Mouse (Mus musculus): ENCODE measurements around the gene Gjc2.

Gjc2 gene

GRCm38 (mm10) chr11:59185490-59185889 is 2.5 kb upstream of the Gjc2 start:
- ChIA-PET POLR2A (interaction anchor here in 3 of 4 experiments (0.5 to 2.7 kb wide), 6 partner anchors 9 to 42 kb away, joined by 3 to 7 read pairs (median 4); partner anchors contain the start of gene Iba57 (in 1 of the 3)), CTCF (interaction anchor here in 2 of 4 experiments (0.7 to 2.9 kb wide), 4 partner anchors 12 to 34 kb away, joined by 3 to 25 read pairs (median 4); no protein-coding TSS in a partner anchor)

GRCm38 (mm10) chr11:59183821-59184220 is 808 bp upstream of the Gjc2 start:
- ChIA-PET POLR2A (interaction anchor here in 3 of 4 experiments (0.6 to 1.8 kb wide), 9 partner anchors 8 to 229 kb away, joined by 3 to 8 read pairs (median 4); partner anchors contain the start of genes Hist3h2a (in 1 of the 3), Mrpl55 (in 1 of the 3) and Trim17 (in 1 of the 3)), CTCF (interaction anchor here (0.5 to 2.9 kb wide), 39 partner anchors 9 to 860 kb away, joined by 3 to 25 read pairs (median 3); partner anchors contain the start of gene Iba57 (in 2 of the 4))

DNA sequence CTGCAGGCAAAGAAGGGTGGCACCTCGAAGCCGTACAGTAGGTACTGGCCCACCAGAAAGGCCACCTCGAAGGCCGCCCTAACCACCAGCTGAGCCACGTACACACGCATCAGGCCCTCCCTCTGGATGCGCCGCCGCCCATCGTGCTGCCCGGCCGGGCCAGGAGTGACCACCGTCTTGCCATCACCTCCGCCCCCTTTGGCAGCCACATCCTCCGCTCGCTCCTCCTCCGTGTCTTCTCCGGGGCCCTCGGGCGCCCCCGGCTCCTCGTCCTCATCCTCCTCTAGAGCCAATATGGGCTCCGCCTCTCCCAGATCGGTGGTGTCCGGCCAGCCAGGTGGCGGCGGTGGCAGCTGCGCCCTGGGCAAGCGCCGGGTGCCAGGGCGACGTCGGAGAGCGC is 6.1 kb downstream of the Gjc2 start:
- POLR2A ChIA-PET: interaction anchor here in 3 of 4 experiments (1.0 to 6.5 kb wide), 12 partner anchors 8 to 223 kb away, joined by 3 to 54 read pairs (median 7); partner anchors contain the start of genes Iba57 (in 2 of the 3), Hist3h2a (in 1 of the 3), Mrpl55 (in 1 of the 3) and Trim17 (in 1 of the 3)
- CTCF ChIA-PET: interaction anchor here in 1 of 4 experiments (1.0 kb wide), 2 partner anchors 42 to 46 kb away, joined by 3 read pairs; no protein-coding TSS in a partner anchor

DNA sequence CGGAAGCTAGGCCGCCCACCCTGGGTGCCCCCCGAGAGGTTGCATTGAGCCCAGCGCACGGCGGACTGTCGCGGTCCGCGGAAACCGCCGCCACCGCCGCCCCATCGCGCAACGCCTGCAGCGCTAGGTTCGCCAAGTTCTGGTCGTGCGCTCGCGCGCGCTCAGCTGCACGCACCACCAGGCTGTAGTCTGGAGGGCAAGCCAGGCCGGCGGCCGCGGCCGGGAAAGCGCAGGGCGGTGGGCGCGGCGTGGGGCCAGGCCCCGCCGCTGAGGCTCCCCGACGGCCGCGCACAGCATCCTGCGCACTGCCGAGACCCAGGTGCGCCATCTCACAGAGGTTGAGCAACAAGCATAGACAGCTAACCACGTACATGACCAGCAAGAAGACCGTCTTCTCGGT is 6.5 kb downstream of the Gjc2 start:
- POLR2A ChIA-PET: interaction anchor here (0.6 to 6.5 kb wide), 17 partner anchors 8 to 330 kb away, joined by 3 to 54 read pairs (median 6); partner anchors contain the start of genes Iba57 (in 2 of the 4), 2310033P09Rik (in 1 of the 4), Hist3h2a (in 1 of the 4) and Mrpl55 (in 1 of the 4)
- CTCF ChIA-PET: interaction anchor here in 2 of 4 experiments (0.9 to 1.6 kb wide), 4 partner anchors 12 to 78 kb away, joined by 3 to 4 read pairs (median 4); no protein-coding TSS in a partner anchor

GRCm38 (mm10) chr11:59174189-59174838 is 8.7 kb downstream of the Gjc2 start:
- ChIA-PET POLR2A (interaction anchor here in 3 of 4 experiments (0.7 to 6.5 kb wide), 9 partner anchors 9 to 40 kb away, joined by 3 to 54 read pairs (median 7); partner anchors contain the start of genes Iba57 (in 2 of the 3), 2310033P09Rik (in 1 of the 3), Gjc2 (in 1 of the 3) and Mrpl55 (in 1 of the 3)), CTCF (interaction anchor here in 3 of 4 experiments (0.7 to 4.7 kb wide), 6 partner anchors 9 to 226 kb away, joined by 3 to 25 read pairs (median 4); partner anchors contain the start of gene Gjc2 (in 2 of the 3))

DNA sequence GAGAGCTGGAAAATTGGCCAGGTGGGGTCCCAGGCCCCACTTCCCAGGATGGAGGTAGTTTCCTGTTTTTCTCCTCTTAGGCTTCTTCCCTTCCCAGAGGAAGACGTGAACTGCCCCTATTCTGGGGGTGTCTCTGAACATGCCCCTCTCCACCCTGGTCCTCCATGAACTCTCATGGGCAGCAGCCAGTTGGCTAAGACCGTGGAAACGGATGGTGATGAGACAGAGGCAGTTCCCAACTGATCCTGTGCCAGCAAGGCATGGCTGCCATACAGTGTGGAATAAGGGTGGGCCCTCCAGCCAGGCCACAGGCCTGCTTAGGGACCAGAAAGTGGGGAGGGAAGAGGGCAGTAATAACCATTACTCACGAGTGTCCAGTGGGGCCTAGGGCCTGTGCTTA is 12.5 kb downstream of the Gjc2 start:
- POLR2A ChIA-PET: interaction anchor here in 2 of 4 experiments (1.0 to 6.5 kb wide), 2 partner anchors 6 to 49 kb away, joined by 3 to 54 read pairs; partner anchors contain the start of gene Iba57 (in 1 of the 2)
- CTCF ChIA-PET: interaction anchor here in 2 of 4 experiments (1.2 to 1.6 kb wide), 2 partner anchors 13 to 200 kb away, joined by 3 to 6 read pairs; no protein-coding TSS in a partner anchor

GRCm38 (mm10) chr11:59169807-59170206 is 13.2 kb downstream of the Gjc2 start:
- ChIA-PET POLR2A (interaction anchor here in 2 of 4 experiments (1.5 to 2.3 kb wide), 3 partner anchors 11 to 14 kb away, joined by 3 to 8 read pairs (median 5); partner anchors contain the start of gene Gjc2 (in 1 of the 2)), CTCF (interaction anchor here in 1 of 4 experiments (1.2 kb wide), 1 partner anchor 18 kb away, joined by 3 read pairs; no protein-coding TSS in a partner anchor)

GRCm38 (mm10) chr11:59165616-59166241 is 17.3 kb downstream of the Gjc2 start:
- ChIA-PET CTCF (interaction anchor here in 2 of 4 experiments (0.6 to 0.7 kb wide), 5 partner anchors 14 to 559 kb away, joined by 3 to 5 read pairs (median 3); no protein-coding TSS in a partner anchor), POLR2A (interaction anchor here in 3 of 4 experiments (0.6 to 4.2 kb wide), 12 partner anchors 8 to 249 kb away, joined by 3 to 54 read pairs (median 3); partner anchors contain the start of genes Hist3h2a (in 1 of the 3), Mrpl55 (in 1 of the 3) and Trim17 (in 1 of the 3))

GRCm38 (mm10) chr11:59164384-59164783 is 18.6 kb downstream of the Gjc2 start:
- CTCF ChIA-PET: interaction anchor here in 3 of 4 experiments (0.6 to 2.1 kb wide), 3 partner anchors 12 to 14 kb away, joined by 6 to 14 read pairs (median 8); no protein-coding TSS in a partner anchor
- POLR2A ChIA-PET: interaction anchor here in 2 of 4 experiments (0.7 to 4.2 kb wide), 19 partner anchors 9 to 260 kb away, joined by 3 to 54 read pairs (median 7); partner anchors contain the start of genes Hist3h2a (in 1 of the 2), Mrpl55 (in 1 of the 2), Trim11 (in 1 of the 2) and Trim17 (in 1 of the 2)

- ChIA-PET CTCF (interaction anchor here (0.6 to 2.1 kb wide), 16 partner anchors 11 to 361 kb away, joined by 3 to 14 read pairs (median 4); no protein-coding TSS in a partner anchor), POLR2A (interaction anchor here in 3 of 4 experiments (0.6 to 4.2 kb wide), 64 partner anchors 8 to 1577 kb away, joined by 3 to 54 read pairs (median 4); partner anchors contain the start of genes Hist3h2a (in 3 of the 3), Mrpl55 (in 3 of the 3), Trim11 (in 3 of the 3) and Trim17 (in 3 of the 3))
Measured at GRCm38 (mm10) chr11:59163255-59164236, 19.5 kb downstream of the Gjc2 start, which contains the start of gene Iba57. Gene Iba57, minus strand, starts transcription at chr11:59163739.

- ChIA-PET CTCF (interaction anchor here (0.6 to 2.1 kb wide), 14 partner anchors 11 to 362 kb away, joined by 3 to 14 read pairs (median 4); no protein-coding TSS in a partner anchor), POLR2A (interaction anchor here in 3 of 4 experiments (0.5 to 4.2 kb wide), 62 partner anchors 9 to 1578 kb away, joined by 3 to 54 read pairs (median 4); partner anchors contain the start of genes Hist3h2a (in 3 of the 3), Mrpl55 (in 3 of the 3), Trim11 (in 3 of the 3) and Trim17 (in 3 of the 3))
Measured at GRCm38 (mm10) chr11:59162443-59163254, 20.4 kb downstream of the Gjc2 start.

DNA sequence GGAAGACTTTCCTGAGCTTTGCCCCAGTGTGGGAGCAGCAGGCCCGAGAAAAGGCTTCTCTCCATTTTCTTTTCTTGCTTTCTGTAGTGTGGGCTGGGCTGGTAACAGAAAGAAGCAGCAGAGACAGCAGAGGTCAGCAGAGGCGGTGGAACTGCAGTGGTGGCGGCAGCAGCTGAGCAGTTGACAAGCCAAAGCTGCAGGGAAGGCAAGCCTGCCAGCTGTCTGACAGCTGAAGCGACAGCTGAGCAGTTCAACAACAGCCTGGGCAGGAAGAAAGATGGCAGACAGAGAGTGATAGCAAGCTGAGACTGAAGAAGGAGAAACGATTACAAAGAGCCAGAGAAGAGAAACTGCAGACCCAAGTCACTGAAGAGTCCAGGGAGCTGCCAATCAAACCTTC is 21.6 kb downstream of the Gjc2 start:
- ChIA-PET CTCF (interaction anchor here in 1 of 4 experiments (1.2 kb wide), 1 partner anchor 9 kb away, joined by 4 read pairs; no protein-coding TSS in a partner anchor), POLR2A (interaction anchor here in 3 of 4 experiments (0.9 to 2.8 kb wide), 5 partner anchors 15 to 207 kb away, joined by 3 to 13 read pairs (median 6); partner anchors contain the start of genes 2310033P09Rik (in 1 of the 3), Hist3h2a (in 1 of the 3), Trim11 (in 1 of the 3) and Trim17 (in 1 of the 3))

DNA sequence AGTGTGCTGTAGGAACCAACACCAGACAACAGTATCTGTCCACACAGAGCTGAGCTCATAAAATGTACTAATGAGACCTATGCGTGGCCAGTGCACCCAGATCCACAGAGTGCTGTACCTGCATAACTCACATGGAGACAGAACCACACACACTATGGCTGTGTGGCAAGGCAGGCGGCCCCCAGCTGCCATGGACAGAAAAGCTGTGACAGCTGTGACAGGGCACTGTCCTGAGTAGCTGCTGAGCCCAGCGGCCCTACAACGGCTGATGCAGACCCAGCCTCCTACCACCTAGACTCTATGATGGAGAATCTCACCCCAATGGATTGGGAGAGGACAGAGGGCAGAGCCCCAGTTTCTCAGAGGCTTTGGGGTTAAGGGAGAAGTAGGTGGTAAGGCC is 23.5 kb downstream of the Gjc2 start:
- CTCF ChIA-PET: interaction anchor here in 1 of 4 experiments (1.1 to 1.6 kb wide), 2 partner anchors 65 to 139 kb away, joined by 4 to 8 read pairs; no protein-coding TSS in a partner anchor
- POLR2A ChIA-PET: interaction anchor here in 3 of 4 experiments (0.6 to 2.5 kb wide), 19 partner anchors 8 to 470 kb away, joined by 3 to 13 read pairs (median 4); partner anchors contain the start of genes Hist3h2a (in 1 of the 3), Hist3h2ba (in 1 of the 3), Trim11 (in 1 of the 3) and Trim17 (in 1 of the 3)

DNA sequence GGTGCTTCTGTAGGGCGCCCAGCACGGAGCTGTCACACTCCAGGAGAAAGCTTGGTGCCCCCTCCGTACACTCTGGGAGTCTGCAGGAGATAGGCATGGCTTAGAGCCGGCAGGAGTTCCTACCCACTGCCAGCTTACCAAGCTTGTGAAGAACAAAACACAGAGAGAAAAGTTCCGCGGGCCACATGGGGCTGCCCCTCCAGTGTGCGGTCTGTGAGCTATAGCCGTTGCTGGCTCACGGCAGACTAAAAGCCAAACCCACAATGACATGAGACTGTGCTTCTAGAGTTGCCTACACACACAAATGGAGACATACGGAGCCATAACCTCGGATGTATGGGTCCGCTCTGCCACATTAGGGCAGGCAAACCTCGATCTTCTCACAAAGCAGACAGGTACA is 23.9 kb downstream of the Gjc2 start:
- CTCF ChIA-PET: interaction anchor here in 3 of 4 experiments (0.6 to 1.6 kb wide), 5 partner anchors 26 to 232 kb away, joined by 3 to 8 read pairs (median 4); no protein-coding TSS in a partner anchor
- POLR2A ChIA-PET: interaction anchor here (0.5 to 2.5 kb wide), 21 partner anchors 8 to 880 kb away, joined by 3 to 13 read pairs (median 4); partner anchors contain the start of genes Hist3h2a (in 1 of the 4), Hist3h2ba (in 1 of the 4), Trim11 (in 1 of the 4) and Trim17 (in 1 of the 4)

Measured in embryonic stem cell, embryonic (primary cell).